Mouse (Mus musculus) 3134 (cell line): ENCODE measurements at regions not wholly inside any gene's neighbourhood (a gene's known extent, or its start where the extent isn't known, plus 50 kb on each side); places are given as distances from the start of the nearest gene placed in this dataset.

Experiments
- DNase-seq: peaks from one replicate; pipeline ENCODE4 v3.0.0-alpha.2; 2011; ENCODE audit warnings: low spot score; ENCODE audit not compliant: insufficient read length; ENCODE audit errors: extremely low read depth

DNA sequence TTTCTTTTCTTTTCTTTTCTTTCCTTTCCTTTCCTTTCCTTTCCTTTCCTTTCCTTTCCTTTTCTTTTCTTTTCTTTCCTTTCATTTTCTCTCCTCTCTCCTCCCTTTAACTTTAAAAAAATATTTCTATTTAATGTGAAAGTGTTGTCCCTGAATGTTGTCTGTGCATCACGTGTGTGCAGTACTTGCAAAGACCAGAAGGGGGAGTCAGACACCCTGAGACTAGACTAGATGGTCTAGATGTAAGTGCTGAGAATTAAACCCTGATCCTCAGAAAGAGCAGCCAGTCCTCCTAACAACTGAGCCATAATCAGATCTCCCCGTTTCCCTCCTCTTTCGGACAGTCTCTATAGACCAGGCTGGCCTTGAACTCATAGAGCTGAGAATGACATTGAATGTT lies 151.7 kb downstream of the Mtx2 start:
- no peak for DNase-seq

DNA sequence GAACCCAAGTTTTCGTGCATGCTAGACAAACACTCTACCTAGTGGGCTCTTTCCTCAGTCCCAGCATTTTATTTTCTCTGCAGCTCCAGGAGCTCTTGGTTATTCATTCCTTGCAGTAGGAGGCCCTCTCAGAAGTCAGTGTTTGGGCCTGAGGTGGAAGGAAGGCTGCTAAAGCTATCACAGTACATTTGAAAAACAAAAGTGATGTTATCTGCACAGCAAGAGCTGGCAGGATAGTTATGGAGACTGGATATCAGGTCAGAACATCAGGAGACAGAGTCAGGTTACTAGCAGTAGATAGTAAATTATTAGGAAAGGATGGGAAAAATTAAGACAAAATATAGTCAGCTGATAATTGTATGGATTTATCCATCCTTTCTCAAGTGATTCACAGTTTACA lies 152.2 kb downstream of the Mtx2 start:
- no peak for DNase-seq

DNA sequence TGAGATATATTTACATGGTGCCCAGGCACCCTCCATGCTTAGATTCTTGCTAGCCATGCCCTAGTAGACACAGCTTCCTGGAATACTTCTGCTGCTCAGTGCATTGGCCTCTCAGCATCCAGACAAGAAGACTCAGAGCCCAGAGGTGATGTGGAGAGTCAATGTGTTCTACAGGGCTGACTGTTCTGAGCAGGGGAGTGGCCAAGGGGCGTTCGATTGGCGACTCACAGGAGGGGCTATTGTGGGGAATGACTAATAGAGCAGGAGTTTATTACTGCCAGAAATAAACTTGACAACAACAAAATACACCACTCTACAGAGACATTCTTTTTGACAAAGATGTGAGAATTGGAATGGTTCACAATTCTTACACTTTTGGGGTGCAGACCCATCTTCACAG lies 156.3 kb downstream of the Mtx2 start:
- no peak for DNase-seq

DNA sequence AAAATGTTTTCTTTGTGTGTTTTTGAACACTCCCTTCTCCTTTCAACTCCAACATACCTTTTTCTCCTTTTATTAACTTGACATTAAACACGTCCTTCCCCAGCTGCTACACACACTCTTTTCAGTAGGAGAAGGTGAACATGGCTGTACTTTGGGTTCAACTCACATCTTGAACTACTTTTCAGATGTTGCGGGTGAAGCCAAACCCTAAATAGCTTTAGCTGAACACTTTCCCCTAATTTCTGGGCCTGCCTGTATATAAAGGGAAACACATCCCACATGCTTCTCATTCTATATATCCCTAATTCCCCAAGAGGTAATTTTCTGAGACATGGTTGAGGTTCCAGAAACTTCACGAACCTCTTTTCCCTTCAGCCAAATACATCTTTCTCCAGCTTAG lies 168.2 kb downstream of the Mtx2 start:
- DNase-seq, result no peak

DNA sequence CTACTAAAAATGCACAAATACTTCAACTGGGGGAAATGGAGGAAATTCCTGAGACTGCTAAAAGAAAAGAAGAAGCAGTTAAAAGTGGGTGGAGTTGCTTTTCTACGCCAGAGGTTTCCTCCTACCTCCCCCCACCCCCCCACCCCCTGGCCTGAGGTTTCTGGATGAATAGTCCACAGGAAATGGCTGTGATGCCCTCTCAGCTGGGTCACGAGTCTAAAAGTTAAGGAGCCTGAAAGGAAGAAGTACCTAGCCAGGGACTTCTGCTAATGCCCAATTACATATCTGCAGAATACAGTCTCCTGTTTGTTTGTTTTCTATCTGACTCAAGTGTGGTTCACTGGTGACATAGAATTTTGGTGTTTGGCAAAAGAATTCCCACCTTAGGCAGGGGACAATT lies 169.4 kb downstream of the Mtx2 start:
- no peak for DNase-seq

DNA sequence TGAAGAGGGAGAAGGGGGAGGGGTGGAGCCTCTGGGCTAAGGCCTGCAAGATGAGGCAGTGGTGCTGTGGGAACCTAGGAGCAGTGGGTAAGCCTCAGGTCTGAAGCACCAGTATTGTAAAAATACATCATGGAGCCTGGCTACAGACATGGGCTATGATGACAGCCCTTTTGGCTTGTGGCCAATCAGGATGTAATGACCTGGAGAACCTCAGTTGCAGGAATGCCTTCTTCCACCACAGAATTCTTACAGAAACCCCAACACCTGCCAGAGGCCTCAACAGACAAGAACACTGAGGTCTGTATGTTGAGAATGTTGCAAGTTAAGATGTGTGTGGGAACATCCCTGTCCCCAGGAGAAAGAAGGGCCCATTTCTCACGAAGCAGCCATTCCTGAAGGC lies 172.1 kb downstream of the Mtx2 start:
- DNase-seq, result no peak

DNA sequence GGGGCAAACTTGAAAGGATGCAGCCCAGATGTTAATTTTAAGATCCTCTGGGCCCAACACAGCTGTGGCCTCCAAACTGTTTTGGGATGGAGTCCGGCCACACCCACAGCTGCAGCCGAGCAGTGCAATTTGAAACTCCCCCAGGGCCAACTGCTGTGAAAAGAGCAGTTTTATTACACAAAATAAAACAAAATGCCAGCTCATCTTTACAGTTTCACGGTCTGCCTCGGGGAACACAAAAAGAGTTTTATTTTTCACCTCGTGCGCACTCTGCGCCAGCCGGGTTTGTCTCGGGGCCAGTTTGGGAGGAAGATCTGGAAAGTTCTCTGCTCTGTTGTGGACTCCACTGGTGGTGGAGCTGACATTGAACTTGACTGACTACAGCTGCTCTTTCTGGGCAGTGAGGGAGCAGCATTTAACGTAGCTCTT lies 174.8 kb downstream of the Mtx2 start:
- DNase-seq, result no peak

DNA sequence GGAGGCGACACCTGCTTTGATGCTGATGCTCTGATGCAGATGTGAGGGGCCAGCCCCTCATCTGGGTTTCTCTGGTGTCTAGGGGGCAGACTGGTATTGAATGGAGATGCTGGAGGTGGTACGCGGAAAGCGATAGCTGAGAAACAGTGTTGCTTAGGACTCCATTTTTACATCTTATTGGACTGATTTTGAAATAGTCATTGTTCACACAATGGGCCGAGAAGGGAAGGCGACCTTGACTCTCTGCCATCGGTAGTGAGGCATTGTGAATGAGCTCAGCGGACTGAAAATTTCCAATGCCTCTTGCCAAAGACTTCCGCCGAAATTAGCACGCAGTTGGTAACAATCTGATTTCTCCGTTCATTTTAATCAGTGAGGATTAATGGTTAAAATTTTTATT lies 177.0 kb downstream of the Mtx2 start:
- no peak for DNase-seq

DNA sequence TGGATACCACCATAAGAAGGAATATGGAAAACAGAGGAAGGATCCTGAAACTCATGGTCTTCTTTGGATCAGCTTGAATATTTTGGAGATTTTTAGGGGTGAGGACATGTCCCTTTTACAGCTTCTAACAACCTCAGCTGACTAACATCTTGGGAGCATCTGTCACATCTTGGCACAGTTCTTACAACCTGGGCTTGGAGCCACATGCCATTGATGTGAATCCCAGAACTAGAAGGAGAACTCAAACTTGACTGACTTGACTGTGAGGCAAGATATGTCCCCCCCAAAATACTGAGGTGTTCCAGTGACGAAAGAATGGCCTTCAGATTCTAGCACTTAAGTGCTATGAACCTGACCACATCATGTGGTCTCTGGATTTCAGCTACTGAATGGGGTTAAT lies 182.5 kb downstream of the Mtx2 start:
- DNase-seq, result no peak

DNA sequence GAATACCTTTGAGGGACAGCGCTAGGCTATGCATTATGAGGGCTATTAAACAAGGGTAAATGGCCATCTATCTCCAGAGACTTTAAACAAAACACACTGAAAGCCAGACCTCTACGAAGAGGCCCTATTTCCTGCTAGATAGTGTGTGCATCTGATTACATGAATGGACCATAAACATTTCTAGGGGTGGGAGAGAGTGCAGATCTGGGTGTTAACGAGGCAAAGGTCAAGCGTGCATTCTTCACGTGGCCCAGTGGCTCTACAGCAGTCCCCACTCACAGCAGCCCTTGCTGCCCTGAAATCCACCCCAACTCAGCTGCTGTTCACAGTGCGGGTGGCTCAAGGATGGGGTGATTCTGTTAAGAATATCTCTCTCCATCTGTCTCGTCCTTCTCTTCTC lies 185.0 kb downstream of the Mtx2 start:
- no peak for DNase-seq

DNA sequence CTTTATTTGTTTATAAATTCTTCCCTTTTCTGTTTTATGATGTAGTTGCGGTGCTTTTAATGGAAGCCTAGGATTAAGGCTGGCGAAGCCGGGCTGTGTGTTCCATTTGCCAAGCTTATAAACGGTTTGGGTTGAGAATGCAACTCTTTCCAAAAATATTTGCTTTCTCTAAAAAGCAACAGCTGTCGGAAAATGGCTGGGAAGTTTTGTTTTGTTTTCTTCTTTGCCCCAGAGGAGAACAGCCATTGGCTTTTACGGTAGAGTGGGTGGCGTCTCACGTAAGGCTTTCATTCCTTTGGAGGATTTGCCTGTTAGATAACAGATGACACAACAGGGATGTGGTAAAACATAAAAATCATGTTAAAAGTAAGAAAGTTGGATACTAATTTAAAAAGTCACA lies 186.4 kb downstream of the Mtx2 start:
- DNase-seq, result no peak

DNA sequence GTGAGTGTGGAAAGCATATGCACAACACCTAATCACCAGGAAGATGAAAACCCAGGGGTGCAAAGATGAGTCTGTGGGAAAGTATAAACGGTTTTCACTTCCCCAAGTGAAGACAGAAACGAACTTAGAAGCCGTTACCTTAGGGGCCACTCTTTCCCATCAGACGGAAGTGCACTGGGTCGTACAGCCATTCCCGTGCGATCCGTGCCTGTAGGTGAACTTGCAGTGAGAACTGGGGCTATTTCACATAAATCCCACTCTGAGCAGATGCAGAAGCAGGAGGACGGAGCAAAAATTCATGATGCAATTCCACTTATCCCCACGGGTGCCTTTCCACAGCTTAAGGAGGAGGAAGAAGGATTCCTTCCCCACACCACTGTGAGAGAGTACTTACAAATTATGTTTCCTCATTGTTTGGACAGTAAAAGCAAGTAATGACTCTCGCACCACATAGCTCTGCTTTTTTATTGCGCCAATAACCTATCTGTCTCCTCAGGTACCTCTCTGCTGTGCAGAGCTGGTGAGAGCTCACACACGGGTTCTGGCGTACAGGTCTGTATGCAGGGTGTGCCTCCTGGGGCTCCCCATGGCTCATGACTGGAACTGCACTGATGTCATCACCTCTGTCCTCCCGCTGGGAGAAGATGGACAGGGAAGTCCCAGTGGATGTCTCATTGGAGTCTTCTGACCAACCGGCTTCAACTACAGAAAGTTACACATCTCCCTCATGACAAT lies 189.6 kb downstream of the Mtx2 start:
- no peak for DNase-seq

DNA sequence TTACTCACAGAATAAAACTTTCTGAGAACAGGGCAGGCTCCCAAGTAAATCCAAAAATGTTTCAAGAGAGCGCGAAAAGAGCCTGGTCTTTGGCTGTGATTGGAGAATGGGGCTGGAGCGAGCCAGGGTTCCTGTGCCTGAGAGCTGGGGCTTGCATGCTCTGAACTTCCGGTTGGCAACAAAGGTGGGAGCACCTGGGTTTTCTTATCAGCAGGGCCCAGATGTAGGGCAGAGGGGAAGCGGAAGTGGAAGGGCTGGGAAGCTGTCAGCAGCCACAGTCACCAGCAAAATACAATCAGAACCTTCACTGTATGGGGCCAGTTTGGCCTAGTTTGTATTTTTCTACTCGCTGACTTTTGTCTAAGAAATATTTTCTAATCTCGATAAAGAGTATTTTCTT lies 193.9 kb downstream of the Mtx2 start:
- DNase-seq, result no peak

DNA sequence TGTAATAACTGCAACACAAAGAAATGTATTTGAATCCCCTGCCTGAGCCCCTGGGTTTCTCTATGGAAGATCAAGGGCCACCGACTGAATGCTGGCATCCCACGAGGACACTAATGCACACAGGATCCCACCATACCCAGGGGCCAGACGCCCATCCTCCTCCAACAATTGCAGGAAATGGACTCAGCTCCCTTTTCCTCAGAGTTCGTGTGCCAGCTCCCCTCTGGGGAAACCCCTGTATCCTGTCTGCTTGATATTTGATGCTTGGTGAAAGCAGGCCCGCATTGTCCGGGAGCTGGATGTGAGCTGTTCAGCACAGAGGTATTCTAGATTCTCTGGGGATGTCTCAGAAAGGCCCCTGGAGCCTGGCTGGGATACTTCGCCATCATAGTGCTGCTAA lies 196.0 kb downstream of the Mtx2 start:
- DNase-seq, result no peak

DNA sequence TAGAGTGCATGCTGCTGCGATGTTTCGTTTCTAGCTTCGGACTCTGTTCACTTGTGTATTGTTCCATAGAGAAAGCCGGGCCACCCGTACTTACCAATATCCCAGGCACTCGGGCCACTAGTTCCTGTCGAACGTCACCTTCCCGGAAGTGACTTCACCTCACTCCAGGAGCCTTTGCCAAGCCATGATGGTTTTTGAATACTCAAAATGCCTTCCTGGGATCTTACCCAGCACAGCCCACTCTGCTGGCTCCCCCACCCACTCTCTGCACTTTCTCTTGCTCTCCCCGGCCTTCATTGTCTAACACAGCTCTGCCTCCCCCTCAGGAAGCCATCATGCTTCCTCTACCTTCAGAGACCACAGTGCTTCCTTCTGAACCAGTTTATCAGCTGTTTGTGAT lies 202.5 kb downstream of the Mtx2 start:
- DNase-seq, result no peak

DNA sequence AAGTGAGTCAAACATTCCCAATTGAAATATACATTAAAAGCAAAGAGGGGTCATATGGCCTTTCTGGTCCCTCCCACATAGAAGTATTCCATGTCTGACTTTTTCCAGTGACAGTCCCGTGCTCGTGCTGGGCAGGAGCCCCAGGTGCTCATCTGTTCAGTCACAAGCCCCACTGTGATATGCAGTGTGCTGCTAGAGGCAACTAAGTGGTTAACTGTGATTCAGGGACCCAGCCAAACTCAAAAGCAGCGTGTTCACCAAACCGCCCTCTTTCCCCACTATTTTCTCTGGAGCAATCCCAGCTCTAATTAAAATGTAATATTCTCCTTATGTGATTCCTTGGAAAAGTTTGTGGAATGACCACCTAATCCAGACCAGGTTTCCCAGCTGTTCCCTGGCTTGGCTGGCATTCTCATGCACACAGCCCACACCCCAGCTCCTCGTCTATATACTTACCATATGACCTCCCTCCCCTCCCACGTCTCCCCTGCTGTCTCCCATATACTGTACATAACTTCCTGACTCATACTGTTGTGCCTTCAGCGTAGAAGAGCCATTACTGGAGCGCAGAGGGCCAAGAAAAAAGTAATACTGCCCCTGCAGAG lies 203.6 kb downstream of the Mtx2 start:
- DNase-seq, result no peak

DNA sequence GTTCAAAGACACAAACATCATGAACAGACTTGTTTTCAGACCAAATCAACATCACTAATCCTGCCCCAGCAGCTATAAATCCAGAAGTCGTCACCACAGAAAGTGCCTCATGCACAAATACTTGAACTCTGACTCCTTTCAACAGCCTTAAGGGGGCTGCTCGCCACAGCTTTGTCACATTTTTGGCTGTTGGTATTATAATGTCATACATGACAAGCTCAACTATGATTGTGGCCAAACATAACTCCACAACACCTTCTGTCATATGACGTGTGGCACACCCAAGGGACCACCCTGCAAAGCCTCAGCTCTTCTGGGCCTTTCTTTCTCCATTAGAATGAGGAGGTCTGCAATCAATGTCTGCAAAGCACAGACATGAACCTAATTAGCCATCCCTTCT lies 209.1 kb downstream of the Mtx2 start:
- DNase-seq, result no peak

DNA sequence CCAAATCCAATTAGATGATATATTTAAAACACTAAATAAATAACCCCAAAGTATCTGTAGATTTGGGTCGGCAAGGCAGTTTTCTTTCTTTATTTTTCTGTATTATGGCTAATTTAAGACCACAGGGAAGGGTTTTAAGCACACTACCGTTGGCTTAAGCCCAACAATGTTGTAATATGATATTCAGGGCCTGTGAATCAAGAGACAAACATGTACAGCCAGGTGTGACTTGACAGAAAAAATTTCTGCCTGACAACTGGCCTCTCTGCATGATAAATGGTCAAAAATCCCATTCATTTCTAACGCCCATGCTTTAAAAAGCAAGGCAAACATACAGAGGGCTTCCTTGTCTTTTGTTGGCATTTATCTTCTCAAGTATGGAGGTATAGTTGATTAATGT lies 213.5 kb downstream of the Mtx2 start:
- DNase-seq, result no peak

DNA sequence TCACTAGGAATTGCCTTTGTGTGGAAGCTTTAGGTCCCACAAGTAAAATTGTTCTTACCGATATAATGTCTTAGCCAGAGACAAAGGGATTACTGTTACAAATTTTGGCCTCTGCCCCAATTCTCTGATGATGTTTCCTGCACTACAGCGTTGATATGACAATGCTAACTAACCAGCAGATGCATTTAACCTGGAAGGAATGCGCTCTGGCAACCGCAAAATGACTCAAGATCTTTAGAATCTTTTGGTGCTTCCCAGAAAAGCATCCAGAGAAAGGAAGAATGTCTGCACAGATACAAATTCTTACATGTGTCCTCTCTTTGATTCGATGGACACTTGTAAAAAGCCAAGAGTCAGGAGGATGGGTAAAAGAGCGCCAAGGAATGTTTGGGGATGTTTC lies 221.3 kb downstream of the Mtx2 start:
- peak; percentile 52 for DNase-seq

DNA sequence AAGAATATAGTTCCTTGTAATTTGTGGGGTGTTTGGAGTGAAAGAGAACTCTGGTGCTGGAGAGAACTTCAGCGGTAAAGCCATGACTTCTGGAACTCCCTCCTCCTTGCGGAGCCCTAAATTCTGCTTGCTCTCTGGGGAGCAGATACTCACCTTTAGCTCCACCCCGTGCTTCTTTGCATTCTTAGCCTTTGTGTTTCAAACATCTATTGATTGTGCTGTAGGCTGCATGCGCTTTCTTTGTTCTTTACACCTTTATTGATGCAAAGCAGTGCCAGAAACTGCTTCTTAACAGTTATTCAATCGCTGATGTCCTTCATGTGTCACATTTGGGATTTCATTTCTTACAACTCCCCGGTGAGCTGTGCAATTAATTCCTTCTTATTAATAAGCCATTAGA lies 222.5 kb downstream of the Mtx2 start:
- DNase-seq, result no peak

DNA sequence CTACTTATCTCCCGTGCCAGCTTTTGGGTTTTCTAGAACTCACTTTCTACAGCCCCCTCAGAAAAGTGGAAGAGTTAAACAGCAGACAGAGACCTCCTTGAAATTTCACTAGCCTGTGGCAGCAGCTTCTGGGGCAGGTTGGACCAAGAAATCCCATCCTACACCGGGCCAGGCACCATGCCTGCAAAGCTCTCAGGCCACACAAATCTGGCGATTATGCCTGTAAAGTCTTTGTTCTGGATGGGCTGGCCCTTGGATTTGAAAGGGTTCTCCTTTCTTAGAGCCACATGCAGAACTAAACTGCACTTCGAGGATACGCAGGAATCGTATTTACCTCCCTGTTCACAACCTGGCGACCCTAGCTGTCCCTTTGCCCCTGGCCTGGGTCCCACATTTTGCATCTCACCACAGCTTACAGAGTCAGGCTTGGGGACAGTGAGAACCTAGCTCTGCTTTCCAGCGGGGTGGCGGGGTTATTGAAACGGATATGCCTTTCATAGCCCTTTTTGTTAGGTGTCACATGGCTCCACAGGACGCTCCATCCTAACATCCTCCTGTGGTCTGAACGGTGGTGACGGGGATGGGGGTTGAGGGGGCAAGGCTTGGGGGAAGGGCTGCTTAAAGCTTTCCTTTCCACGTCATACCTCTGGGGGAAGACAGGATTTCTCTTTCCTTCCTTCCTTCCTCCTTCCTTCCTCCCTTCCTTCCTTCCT lies 229.0 kb downstream of the Mtx2 start:
- no peak for DNase-seq

DNA sequence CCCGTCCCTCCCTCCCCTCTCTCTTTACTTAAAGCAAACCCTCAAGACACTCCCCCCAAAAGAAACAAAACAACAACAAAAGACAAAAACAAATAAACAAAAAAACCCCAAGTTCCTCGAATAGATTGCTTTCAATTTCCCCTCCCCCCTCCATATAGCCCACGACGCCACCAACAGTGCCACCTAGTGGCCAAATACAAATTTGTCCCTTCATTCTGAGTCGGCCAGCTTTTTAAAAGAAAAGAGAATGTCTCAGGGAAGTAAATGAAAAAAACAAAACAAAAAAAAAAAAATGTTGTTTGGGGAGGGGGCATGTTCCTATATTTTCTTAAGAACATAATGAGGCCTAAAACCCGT lies 229.6 kb downstream of the Mtx2 start:
- peak; percentile 13 for DNase-seq
